Mouse (Mus musculus) heart, embryonic 12.5 days (tissue): ENCODE measurements around the gene Casp2. TPM values are rescaled to one million over a fixed set of nuclear protein-coding genes. Genes with fewer than 3 reads are reported as not detected.

Experiments used
- ATAC-seq: fragments of 200-750 bp; cut with Nextera tagmentation; 2 replicates; pipeline ENCODE4 v1.8.0; 2017; ENCODE audit warnings: moderate TSS enrichment, moderate library complexity; ENCODE audit not compliant: insufficient number of reproducible peaks, low FRiP score
- H3K27ac ChIP-seq: fragments of 300-500 bp; sonication (generic); 2 replicates; pipeline ENCODE4 v1.5.1; 2016; ENCODE audit warnings: mild to moderate bottlenecking, moderate library complexity; ENCODE audit not compliant: poor library complexity, severe bottlenecking
- H3K27me3 ChIP-seq: fragments of 300-500 bp; sonication (generic); replicated peaks from 2 replicates; pipeline ENCODE4 v1.6.1; 2016; ENCODE audit warnings: mild to moderate bottlenecking, moderate library complexity
- H3K36me3 ChIP-seq: fragments of 300-500 bp; sonication (generic); 2 replicates; pipeline ENCODE4 v1.6.1; 2016; ENCODE audit warnings: mild to moderate bottlenecking, moderate library complexity
- H3K4me1 ChIP-seq: fragments of 300-500 bp; sonication (generic); replicated peaks from 2 replicates; pipeline ENCODE4 v1.6.1; 2016; ENCODE audit warnings: mild to moderate bottlenecking
- H3K4me2 ChIP-seq: fragments of 300-500 bp; sonication (generic); 2 replicates; pipeline ENCODE4 v1.6.1; 2016; ENCODE audit warnings: mild to moderate bottlenecking, moderate library complexity
- H3K4me3 ChIP-seq: fragments of 300-500 bp; sonication (generic); 2 replicates; pipeline ENCODE4 v1.5.1; 2016; ENCODE audit warnings: mild to moderate bottlenecking
- H3K9ac ChIP-seq: fragments of 300-500 bp; sonication (generic); 2 replicates; pipeline ENCODE4 v1.6.1; 2016; ENCODE audit warnings: mild to moderate bottlenecking, moderate library complexity
- H3K9me3 ChIP-seq: fragments of 300-500 bp; sonication (generic); replicated peaks from 2 replicates; pipeline ENCODE4 v1.6.1; 2016; ENCODE audit warnings: mild to moderate bottlenecking, moderate library complexity
- WGBS: fragments of 180-500 bp; shearing (Covaris S2); methylation state at CpG from one replicate; pipeline ENCODE4 v1.1.7; 2016; 5-methylcytosine and 5-hydroxymethylcytosine counted together
- polyA plus RNA-seq: library from polyadenylated mRNA; unstranded; fragments of >200 nt; fragmentation: Nextera tagmentation; extraction: Ambion mirVana; gene quantifications from 2 replicates; pipeline ENCODE4 v1.2.1, GENCODE M21; 2016

Casp2 gene
- polyA plus RNA-seq, result 37.6 and 38.1 TPM in 2 replicates

DNA sequence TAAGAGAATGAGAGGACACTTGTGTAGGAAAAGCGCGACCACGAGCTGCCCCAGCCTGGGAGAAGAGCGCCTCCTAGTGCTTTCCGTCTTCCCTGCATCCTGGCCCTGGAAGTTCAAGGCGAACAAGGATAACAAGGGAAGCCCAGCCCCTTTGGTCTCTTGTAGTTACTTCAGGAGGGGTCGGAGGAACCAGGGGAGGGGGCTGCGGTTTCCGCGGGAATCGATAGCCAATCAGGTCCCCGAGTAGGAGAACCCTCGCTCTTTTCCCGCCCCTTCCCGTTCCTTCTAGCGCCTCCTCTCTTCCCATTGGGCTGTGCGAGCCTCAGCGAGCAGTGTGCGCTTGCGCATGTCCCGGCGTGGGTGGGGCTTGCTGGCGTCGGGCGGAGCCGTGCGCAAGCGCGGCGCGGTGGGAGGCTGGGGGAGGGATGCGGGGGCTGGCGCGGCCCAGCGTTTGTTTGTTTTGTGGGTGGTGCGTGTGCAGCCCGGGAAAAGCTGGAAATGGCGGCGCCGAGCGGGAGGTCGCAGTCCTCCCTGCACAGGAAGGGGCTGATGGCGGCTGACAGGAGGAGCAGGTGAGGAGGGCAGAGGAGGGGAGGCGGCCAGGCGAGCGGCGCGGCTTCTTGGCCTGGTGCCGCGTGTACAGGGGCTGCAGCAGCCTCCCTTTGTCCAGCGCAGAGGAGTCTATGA, at the start of gene Casp2:
TSS of gene Casp2 (plus strand) at position 360 of the 687 bp plus-strand sequence.
- ATAC-seq, result peak; percentile 99
- no peaks in the 10 kb centered on the region for H3K9me3 ChIP-seq
- H3K36me3 ChIP-seq, result peaks cover 26% of the 10 kb centered on the region
- H3K27me3 ChIP-seq, result peaks cover 3% of the 10 kb centered on the region; the same call in 1 of the 2 replicates
- H3K4me1 ChIP-seq, result peaks cover 13% of the 10 kb centered on the region
- peak within 1 kb of the TSS; percentile 92 for H3K4me2 ChIP-seq
- H3K9ac ChIP-seq, result peak within 1 kb of the TSS; percentile 93
- peak within 1 kb of the TSS; percentile 88 for H3K4me3 ChIP-seq
- 1% methylated on average over 51 of the region's 51 CpGs for WGBS
- H3K27ac ChIP-seq, result peak within 1 kb of the TSS; percentile 89

DNA sequence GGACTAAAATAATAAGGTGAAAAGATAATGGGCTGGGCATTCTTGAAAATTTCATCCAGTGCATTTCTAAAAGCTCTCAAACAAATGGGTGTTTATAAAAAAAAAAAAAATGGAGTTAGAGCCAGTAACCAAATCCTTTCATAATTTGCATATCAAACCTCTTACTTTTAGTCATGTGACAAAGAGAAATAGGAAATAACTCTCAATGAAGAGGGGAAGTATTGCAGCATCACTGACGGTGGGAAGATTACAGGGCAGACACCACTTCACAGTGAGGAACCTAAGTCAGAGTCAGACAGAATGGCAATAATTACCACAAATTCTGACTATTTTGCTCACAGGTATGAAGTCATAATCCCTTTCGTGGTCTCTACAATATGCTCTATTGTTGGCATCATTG, 49.8 kb upstream of the Casp2 start, which contains the start of gene Tas2r144:
TSS of gene Tas2r144 (plus strand) at position 301 of the 400 bp plus-strand sequence.
- ATAC-seq, result no peak
- Histone ChIP-seq H3K4me2 (no peak within 1 kb of the TSS), H3K27ac (no peak within 1 kb of the TSS), H3K4me1 (no peaks in the 10 kb centered on the region), H3K9ac (no peak within 1 kb of the TSS), H3K9me3 (no peaks in the 10 kb centered on the region), H3K36me3 (no peaks in the 10 kb centered on the region), H3K4me3 (no peak within 1 kb of the TSS), H3K27me3 (no peaks in the 10 kb centered on the region)
- 75% methylated on average over 2 of the region's 2 CpGs for WGBS

DNA sequence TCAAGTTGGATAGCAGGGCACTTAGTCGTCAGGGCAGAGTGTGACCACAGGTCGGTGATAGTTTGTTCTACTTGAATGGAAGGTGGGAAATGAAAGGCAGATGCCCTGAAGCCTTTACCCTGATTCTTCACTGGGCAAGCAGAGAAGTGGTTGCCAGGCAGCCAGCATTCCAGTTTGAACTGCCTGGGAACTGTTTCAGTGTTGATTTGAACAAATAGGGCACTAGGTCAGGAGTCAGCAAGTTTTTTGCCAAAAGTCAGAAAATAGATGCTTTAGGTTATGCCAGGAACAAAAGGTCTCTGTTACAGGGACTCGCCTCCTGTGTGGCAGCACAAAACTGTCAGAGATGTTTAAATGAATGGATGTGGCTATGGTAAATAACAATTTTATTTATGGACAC, 42.5 kb upstream of the Casp2 start:
- ATAC-seq, result no peak
- Histone ChIP-seq H3K4me2 (no peak overlapping the region), H3K36me3 (no peaks in the 10 kb centered on the region), H3K27me3 (0 out of 2 replicates have a peak, but pooled peaks cover 5% of the 10 kb centered on the region), H3K27ac (no peak overlapping the region), H3K9me3 (no peaks in the 10 kb centered on the region), H3K4me1 (no peaks in the 10 kb centered on the region), H3K4me3 (no peak overlapping the region), H3K9ac (no peak overlapping the region)
- 64% methylated on average over 3 of the region's 3 CpGs for WGBS

DNA sequence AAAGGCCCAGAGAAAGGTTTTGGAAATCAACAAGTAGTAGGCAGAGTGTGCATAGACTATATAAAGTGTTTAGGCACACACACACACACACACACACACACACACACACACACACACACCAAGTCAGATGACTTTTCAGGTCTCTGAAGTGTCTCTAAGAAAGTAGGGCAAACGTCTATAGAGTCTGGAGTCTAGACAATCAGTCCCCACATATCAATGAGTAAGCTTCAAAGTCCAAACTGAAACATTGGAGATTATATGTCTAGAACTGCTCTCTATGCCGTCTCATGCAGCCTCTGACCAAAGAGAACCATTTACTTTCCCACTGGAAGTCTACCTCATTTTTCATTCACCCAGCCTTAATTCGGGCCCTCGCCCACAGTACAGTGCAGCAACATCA, 39.7 kb upstream of the Casp2 start:
- Histone ChIP-seq H3K27ac (no peak overlapping the region), H3K36me3 (no peaks in the 10 kb centered on the region), H3K27me3 (0 out of 2 replicates have a peak, but pooled peaks cover 5% of the 10 kb centered on the region), H3K4me1 (no peaks in the 10 kb centered on the region), H3K4me3 (no peak overlapping the region), H3K9ac (no peak overlapping the region), H3K9me3 (no peaks in the 10 kb centered on the region), H3K4me2 (no peak overlapping the region)
- 60% methylated on average over 4 of the region's 4 CpGs for WGBS
- no peak for ATAC-seq

DNA sequence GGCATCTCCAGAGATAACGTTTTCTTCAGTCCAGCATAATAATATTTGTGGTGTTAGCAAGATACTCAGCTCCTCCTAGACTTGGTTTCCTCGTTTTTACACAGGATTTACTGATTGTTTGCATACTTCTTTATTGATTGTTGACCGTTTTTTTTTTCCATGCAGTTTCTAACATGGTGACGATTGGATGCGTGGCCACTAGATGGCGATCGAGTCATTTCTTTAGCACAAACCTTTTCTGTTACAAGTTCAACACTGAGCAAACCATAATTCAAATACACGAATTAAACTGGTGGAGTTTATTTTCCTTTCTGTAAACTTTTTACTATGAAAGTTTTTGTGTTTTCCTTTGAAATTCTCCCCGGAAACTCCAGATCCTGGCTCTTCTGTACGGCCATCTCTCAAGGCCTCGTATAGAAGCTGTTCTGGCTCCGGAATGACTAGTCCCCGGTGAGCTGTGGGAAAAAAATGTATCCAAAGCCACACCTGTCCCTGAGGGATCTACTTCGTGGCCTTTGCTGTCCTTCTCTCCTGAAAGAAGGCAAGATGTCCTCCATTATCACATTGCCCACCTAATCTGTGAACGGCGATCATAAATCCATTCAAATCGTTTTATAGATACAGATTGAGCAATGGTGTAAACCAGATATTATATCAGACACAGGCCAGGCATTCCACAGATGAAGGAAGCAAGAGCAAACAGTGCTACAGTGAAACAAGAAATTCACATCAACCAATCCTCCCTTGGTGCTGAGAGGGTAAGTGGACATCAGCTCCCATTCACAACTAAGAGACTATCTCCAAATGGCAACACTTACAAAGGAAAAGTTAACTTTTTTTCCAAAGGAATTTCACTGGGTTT, 37.3 kb upstream of the Casp2 start:
- Histone ChIP-seq H3K27me3 (0 out of 2 replicates have a peak, but pooled peaks cover 5% of the 10 kb centered on the region), H3K36me3 (no peaks in the 10 kb centered on the region), H3K4me3 (no peak overlapping the region), H3K9ac (no peak overlapping the region), H3K9me3 (no peaks in the 10 kb centered on the region), H3K27ac (no peak overlapping the region), H3K4me2 (no peak overlapping the region), H3K4me1 (no peaks in the 10 kb centered on the region)
- WGBS, result 32% methylated on average over 17 of the region's 17 CpGs
- no peak for ATAC-seq

DNA sequence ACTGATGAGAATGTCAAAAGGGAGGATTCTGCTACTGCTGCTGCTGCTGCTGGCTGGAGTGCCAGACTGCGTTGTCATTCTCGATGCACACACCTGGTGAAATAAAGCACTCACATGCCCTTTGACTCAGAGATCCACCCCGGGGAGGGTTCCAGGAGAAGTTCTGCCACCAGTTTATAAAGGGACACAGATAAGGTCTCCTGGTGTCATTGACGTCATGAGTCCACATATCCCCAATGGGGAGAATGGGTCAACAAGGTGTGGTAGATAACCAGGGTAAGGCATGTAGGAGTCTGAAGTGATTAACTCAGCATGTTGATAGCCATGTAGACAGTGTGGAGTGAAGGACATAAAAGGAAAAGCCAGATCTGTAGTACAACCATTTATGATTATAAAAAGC, 35.2 kb upstream of the Casp2 start:
- H3K27me3 ChIP-seq, result 0 out of 2 replicates have a peak, but pooled peaks cover 5% of the 10 kb centered on the region
- no peak for ATAC-seq
- H3K4me2 ChIP-seq, result no peak overlapping the region
- H3K4me1 ChIP-seq, result no peaks in the 10 kb centered on the region
- no peak overlapping the region for H3K4me3 ChIP-seq
- WGBS, result 53% methylated on average over 4 of the region's 4 CpGs
- H3K27ac ChIP-seq, result no peak overlapping the region
- H3K9ac ChIP-seq, result no peak overlapping the region
- no peaks in the 10 kb centered on the region for H3K36me3 ChIP-seq
- H3K9me3 ChIP-seq, result no peaks in the 10 kb centered on the region

DNA sequence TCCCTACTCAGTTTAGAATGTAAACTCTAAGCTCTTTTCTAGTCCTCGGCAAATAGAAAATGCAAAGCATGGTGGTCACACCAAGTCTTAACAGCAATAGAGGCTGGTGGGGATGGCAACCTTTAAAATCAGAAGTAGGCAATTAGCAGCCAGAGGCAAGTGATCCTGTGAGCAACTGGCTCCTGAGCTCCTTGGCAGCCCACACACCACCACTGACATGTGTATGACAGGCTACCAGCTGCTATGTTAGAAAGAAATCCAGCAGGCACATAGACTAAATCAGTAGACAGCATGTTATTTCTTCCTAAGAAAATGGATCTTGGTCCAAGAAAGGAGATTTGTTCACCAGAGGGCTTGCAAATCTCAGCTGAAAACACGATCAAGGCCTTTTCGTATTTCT, 33.6 kb upstream of the Casp2 start:
- H3K4me2 ChIP-seq, result no peak overlapping the region
- 81% methylated on average over 3 of the region's 3 CpGs for WGBS
- no peak for ATAC-seq
- no peaks in the 10 kb centered on the region for H3K36me3 ChIP-seq
- no peak overlapping the region for H3K9ac ChIP-seq
- H3K27ac ChIP-seq, result no peak overlapping the region
- no peaks in the 10 kb centered on the region; the same call in 1 of the 2 replicates for H3K27me3 ChIP-seq
- H3K4me3 ChIP-seq, result no peak overlapping the region
- H3K9me3 ChIP-seq, result no peaks in the 10 kb centered on the region
- H3K4me1 ChIP-seq, result no peaks in the 10 kb centered on the region

DNA sequence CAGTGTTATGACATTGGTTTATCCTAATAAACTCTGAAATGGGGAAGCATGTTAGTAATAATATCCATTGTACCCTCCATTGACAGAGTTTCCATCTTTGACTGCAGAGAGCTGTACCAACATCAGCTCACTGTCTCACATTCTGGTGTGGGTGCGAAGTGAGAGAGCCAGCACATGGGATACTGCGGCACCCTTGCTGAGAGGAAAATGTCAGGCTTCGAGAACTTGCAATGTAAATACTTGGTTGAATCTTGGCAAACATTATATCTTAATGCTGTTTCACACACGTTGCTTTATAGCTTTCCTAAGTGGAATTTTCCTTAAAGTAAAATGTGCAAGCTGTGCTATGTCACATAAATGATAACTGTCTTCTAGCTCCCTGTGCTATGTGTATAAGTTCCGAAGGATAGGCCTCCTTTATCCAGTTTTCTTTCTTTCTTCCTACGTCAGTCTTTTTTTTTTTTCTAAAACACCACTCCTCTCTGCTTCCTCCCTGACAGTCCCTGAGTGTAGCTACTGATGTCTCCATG, 27.4 kb upstream of the Casp2 start:
- H3K27ac ChIP-seq, result no peak overlapping the region
- ATAC-seq, result no peak
- H3K9me3 ChIP-seq, result no peaks in the 10 kb centered on the region
- WGBS, result 62% methylated on average over 6 of the region's 6 CpGs
- H3K4me2 ChIP-seq, result no peak overlapping the region
- no peak overlapping the region for H3K4me3 ChIP-seq
- no peaks in the 10 kb centered on the region; the same call in 1 of the 2 replicates for H3K27me3 ChIP-seq
- no peaks in the 10 kb centered on the region for H3K36me3 ChIP-seq
- H3K9ac ChIP-seq, result no peak overlapping the region
- no peaks in the 10 kb centered on the region for H3K4me1 ChIP-seq

DNA sequence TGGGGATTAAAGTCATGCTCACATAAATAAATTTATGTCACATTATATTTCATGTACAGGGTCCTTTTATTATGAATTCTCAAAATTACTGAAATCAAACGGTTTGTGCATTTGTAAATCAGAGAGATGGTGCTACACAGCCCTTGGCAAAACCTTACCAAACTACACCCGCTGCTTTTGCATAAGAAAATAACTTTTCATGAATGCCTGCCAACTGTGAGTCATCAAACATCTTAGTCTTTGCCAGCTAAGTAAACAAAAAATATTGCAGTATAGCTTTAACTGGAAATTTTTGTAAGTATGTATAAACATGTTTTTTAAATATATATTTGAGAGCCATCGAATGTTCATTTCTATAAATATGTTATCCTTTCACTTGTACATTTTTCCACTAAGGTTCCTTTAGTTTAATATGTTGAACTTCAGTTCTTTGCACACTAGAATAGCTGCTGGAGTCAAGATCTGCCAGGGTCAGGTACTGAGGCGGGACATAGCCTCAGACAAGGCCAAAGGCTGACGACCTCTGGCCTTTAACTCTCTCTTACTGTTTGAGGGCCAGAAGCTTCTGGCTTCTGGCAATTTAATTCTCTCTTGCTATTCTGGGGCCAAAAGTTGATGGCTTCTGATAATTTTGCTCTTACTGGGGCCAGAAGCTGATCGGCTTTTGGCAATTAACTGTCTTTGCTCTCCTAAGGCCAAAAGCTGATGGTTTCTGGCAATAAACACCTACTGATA, 23.3 kb upstream of the Casp2 start:
- Histone ChIP-seq H3K9me3 (no peaks in the 10 kb centered on the region), H3K36me3 (no peaks in the 10 kb centered on the region), H3K4me1 (peaks cover 9% of the 10 kb centered on the region), H3K9ac (no peak overlapping the region), H3K4me3 (no peak overlapping the region), H3K27ac (no peak overlapping the region), H3K4me2 (no peak overlapping the region), H3K27me3 (peaks cover 1% of the 10 kb centered on the region)
- 72% methylated on average over 6 of the region's 6 CpGs for WGBS
- ATAC-seq, result no peak

DNA sequence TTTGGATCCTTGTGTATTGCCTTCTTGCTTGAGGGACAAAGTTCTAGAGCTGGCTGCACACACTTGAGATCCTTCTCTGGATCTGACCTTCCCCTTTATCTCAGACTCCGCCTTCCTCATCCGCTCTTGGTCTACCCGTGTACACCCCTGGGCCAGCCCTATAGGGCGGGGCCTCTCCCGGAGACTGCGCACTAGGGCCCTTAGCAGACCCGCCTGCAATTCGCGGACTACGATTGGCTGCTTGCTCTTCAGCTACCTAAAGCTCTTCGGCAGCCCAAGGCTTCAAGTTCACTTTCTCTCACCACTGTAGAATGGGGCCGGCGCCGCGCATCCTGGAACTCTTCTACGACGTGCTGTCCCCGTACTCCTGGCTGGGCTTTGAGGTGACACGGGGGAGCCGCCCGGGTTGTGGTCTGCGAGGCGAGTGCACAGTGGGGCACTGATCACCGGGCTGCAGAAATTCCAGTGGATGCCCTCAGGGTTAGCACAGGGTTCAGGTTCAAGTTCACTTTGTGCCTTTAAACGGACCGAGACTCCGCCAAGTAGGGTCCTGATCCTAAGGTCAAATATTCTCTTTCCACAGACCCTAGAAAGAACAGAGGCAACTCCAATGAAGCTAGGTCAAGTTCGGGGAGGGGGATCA, 19.0 kb upstream of the Casp2 start, which contains the start of gene Gstk1:
TSS of gene Gstk1 (plus strand) at position 225 of the 643 bp plus-strand sequence.
- peak within 1 kb of the TSS; percentile 73 for H3K9ac ChIP-seq
- peaks cover 10% of the 10 kb centered on the region for H3K4me1 ChIP-seq
- WGBS, result 3% methylated on average over 28 of the region's 28 CpGs
- H3K27ac ChIP-seq, result no peak within 1 kb of the TSS
- peak; percentile 98 for ATAC-seq
- no peaks in the 10 kb centered on the region for H3K9me3 ChIP-seq
- H3K36me3 ChIP-seq, result no peaks in the 10 kb centered on the region
- peak within 1 kb of the TSS; percentile 57 for H3K4me3 ChIP-seq
- peaks cover 13% of the 10 kb centered on the region for H3K27me3 ChIP-seq
- H3K4me2 ChIP-seq, result peak within 1 kb of the TSS; percentile 86
